Mouse (Mus musculus) liver, adult 2 months (tissue): Measurements from ENCODE around the gene Adamts7.

ENCODE experiments used
- CTCF ChIP-seq: fragments of 200-500 bp; IDR thresholded peaks from 2 replicates; pipeline ENCODE4 v1.5.1; 2011; ENCODE audit warnings: low read depth, low read length, control low read depth
- POLR2A ChIP-seq: fragments of 200-500 bp; IDR thresholded peaks from 2 replicates; pipeline ENCODE4 v1.6.1; 2011; ENCODE audit warnings: low read length, control low read depth; ENCODE audit not compliant: insufficient read depth; ENCODE audit errors: extremely low read depth

DNA sequence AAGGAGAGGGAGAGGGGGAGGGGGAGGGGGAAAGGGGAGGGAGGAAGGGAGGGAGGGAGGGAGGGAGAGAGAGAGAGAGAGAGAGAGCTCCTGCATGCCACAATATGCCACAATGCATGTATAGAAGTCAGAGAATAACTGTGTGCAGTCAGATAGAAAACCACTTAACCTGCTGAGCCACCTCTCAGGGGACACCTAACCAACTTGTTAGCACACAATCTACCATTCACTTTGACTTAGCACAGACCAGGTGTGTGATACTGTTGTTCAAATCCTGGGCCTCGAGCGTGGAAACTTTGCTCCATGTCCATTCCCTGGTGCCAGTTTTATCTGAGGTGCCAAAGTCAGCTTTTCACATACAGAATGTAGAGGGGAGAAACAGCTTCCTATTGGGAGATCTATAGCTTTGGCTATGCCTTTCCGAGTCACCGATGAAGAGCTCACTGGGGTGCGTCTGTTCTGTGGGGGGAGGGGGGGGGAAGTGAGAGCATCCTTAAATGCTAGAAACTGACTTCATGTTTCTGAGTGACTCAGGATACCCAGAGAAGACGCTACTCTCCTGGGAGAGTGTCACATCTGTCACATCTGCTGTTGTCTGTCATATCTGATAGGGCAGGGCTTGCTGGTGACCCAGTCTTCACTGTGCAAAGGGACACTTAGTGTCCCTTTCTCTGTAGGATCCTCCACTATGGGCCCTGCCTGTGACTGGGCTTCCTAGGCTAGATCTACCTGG is 19.0 kb downstream of the Adamts7 start:
- TF ChIP-seq POLR2A: no peak
- no peak for TF ChIP-seq CTCF
